In genomic region chr2:167544456-167544855, GRCm38 (mm10) we compare ENCODE assay signal across 9 mouse cellular contexts. TPM values are rescaled to one million over a fixed set of nuclear protein-coding genes. Genes with fewer than 3 reads are reported as not detected.
DNase-seq lines count a peak whose midpoint lies in the region; ATAC-seq lines count a peak whose summit lies in the region.
"Had no signal": no experiment of that assay in that cellular context is flagged by ENCODE, and none has a peak within 500 bp of the region (broad histone marks: within the 10 kb centered on the region; RNA-seq: fewer than 3 reads in every experiment).

No protein-coding gene starts in this region.

- no peaks in the 10 kb centered on the region for H3K27me3 ChIP-seq in embryonic facial prominence, embryonic 14.5 days (replicated peaks; ENCODE audit: control insufficient read depth, insufficient read depth, low read length)
- no peaks in the 10 kb centered on the region for H3K27me3 ChIP-seq in intestine, embryonic 15.5 days (replicated peaks)

- no peak overlapping the region for H3K9ac ChIP-seq in embryonic facial prominence, embryonic 14.5 days (ENCODE audit: low read depth, low read length)
- H3K9ac ChIP-seq in intestine, embryonic 15.5 days = no peak overlapping the region
- H3K9ac ChIP-seq: forebrain, embryonic 13.5 days had no signal

- DNase-seq in kidney, postnatal 10 days = peak; percentile 73
- DNase-seq in kidney, adult 18-20 months = no peak
- no peak for DNase-seq in embryonic facial prominence, embryonic 14.5 days (ENCODE audit: low spot score)
- peak; percentile 22 for DNase-seq in neural tube, embryonic 10.5 days (ENCODE audit: extremely low spot score, low spot score)
- no peak for DNase-seq in thymus, postnatal 4 days
- no peak for DNase-seq in layer of hippocampus, adult 9-10 months (ENCODE audit: low spot score)

- H3K4me3 ChIP-seq in embryonic facial prominence, embryonic 14.5 days (ENCODE audit: low read depth, low read length) = no peak overlapping the region
- H3K4me3 ChIP-seq in intestine, embryonic 15.5 days (replicated peaks) = no peak overlapping the region
- H3K4me3 ChIP-seq: forebrain, embryonic 13.5 days had no signal

- no peak for ATAC-seq in embryonic facial prominence, embryonic 14.5 days (ENCODE audit: low read depth)
- peak; percentile 54 for ATAC-seq in intestine, embryonic 15.5 days
- no peak for ATAC-seq in megakaryocyte-erythroid progenitor cell, adult 5-6 weeks (replicated peaks; ENCODE audit: low FRiP score, low TSS enrichment, poor library complexity, severe bottlenecking)
- ATAC-seq: forebrain, embryonic 13.5 days had no signal

- H3K9me3 ChIP-seq in embryonic facial prominence, embryonic 14.5 days (ENCODE audit: control insufficient read depth, low read length) = no peaks in the 10 kb centered on the region
- H3K9me3 ChIP-seq in intestine, embryonic 15.5 days = no peaks in the 10 kb centered on the region
- H3K9me3 ChIP-seq: forebrain, embryonic 13.5 days had no signal

- WGBS in embryonic facial prominence, embryonic 14.5 days = 37% methylated on average over 5 of the region's 5 CpGs
- WGBS in intestine, embryonic 15.5 days = 29% methylated on average over 5 of the region's 5 CpGs

- peaks cover 32% of the 10 kb centered on the region for H3K36me3 ChIP-seq in embryonic facial prominence, embryonic 14.5 days (ENCODE audit: control insufficient read depth, insufficient read depth, low read length)
- no peaks in the 10 kb centered on the region for H3K36me3 ChIP-seq in intestine, embryonic 15.5 days

- H3K4me2 ChIP-seq in embryonic facial prominence, embryonic 14.5 days (ENCODE audit: low read depth, low read length) = no peak overlapping the region
- H3K4me2 ChIP-seq in intestine, embryonic 15.5 days (replicated peaks) = no peak overlapping the region
- H3K4me2 ChIP-seq: forebrain, embryonic 13.5 days had no signal

- H3K27ac ChIP-seq in embryonic facial prominence, embryonic 14.5 days (replicated peaks; ENCODE audit: low read depth, low read length) = peak overlapping the region; percentile 95
- peak overlapping the region; percentile 97 for H3K27ac ChIP-seq in intestine, embryonic 15.5 days

- peaks cover 47% of the 10 kb centered on the region for H3K4me1 ChIP-seq in embryonic facial prominence, embryonic 14.5 days (ENCODE audit: control insufficient read depth, insufficient read depth, low read length)
- peaks cover 53% of the 10 kb centered on the region for H3K4me1 ChIP-seq in intestine, embryonic 15.5 days (replicated peaks)

RNA-seq across cellular contexts. Expression of gene Snai1, which starts 6.5 kb away (rescaled TPM):
- polyA plus RNA-seq in embryonic facial prominence, embryonic 14.5 days (2014; fragmentation: Nextera tagmentation; extraction: Ambion mirVana) = 64.1 and 69.7 TPM in 2 replicates
- polyA plus RNA-seq in intestine, embryonic 15.5 days (2015; fragmentation: Nextera tagmentation; extraction: Ambion mirVana) = 14.3 and 16.1 TPM in 2 replicates
- total RNA-seq in megakaryocyte-erythroid progenitor cell, adult 5-6 weeks (2014; fragmentation: Nextera tagmentation) = 0.37 TPM in 1 of 2 replicates, not detected in the other
- 0.52 TPM in 1 of 2 replicates, not detected in the other for total RNA-seq in megakaryocyte-erythroid progenitor cell, adult 5-6 weeks (2017)

RNA-seq across cellular contexts. Expression of gene Spata2, which starts 51.8 kb away (rescaled TPM):
- polyA plus RNA-seq in embryonic facial prominence, embryonic 14.5 days (2014; fragmentation: Nextera tagmentation; extraction: Ambion mirVana) = 13.0 and 14.2 TPM in 2 replicates
- polyA plus RNA-seq in intestine, embryonic 15.5 days (2015; fragmentation: Nextera tagmentation; extraction: Ambion mirVana) = 12.7 and 13.8 TPM in 2 replicates
- 16.0 and 23.2 TPM in 2 replicates for total RNA-seq in megakaryocyte-erythroid progenitor cell, adult 5-6 weeks (2014; fragmentation: Nextera tagmentation)
- 6.8 and 8.1 TPM in 2 replicates for total RNA-seq in megakaryocyte-erythroid progenitor cell, adult 5-6 weeks (2017)

RNA-seq across cellular contexts. Expression of gene Rnf114, which starts 52.0 kb away (rescaled TPM):
- polyA plus RNA-seq in embryonic facial prominence, embryonic 14.5 days (2014; fragmentation: Nextera tagmentation; extraction: Ambion mirVana) = 65.3 and 75.0 TPM in 2 replicates
- 65.3 and 73.3 TPM in 2 replicates for polyA plus RNA-seq in intestine, embryonic 15.5 days (2015; fragmentation: Nextera tagmentation; extraction: Ambion mirVana)
- 30.8 and 34.8 TPM in 2 replicates for total RNA-seq in megakaryocyte-erythroid progenitor cell, adult 5-6 weeks (2014; fragmentation: Nextera tagmentation)
- total RNA-seq in megakaryocyte-erythroid progenitor cell, adult 5-6 weeks (2017) = 19.5 and 23.8 TPM in 2 replicates

Comparison
In these comparisons a context has a peak if more than half of its experiments do, and no peak if none do; other contexts are left out.
1. DNase-seq: peak in kidney, postnatal 10 days (single experiment) and neural tube, embryonic 10.5 days (single experiment); none in kidney, adult 18-20 months (single experiment), embryonic facial prominence, embryonic 14.5 days (single experiment), thymus, postnatal 4 days (single experiment) and layer of hippocampus, adult 9-10 months (single experiment).